Mouse (Mus musculus) frontal cortex, postnatal 25 days (tissue): Measurements from ENCODE around the gene Phf10.
"Not testable (repeated sequence)": the region's sequence is repeated elsewhere in the genome, so short reads cannot be mapped to it uniquely, and the experiment has no call there.

ENCODE experiments used
- DNase-seq, 2 experiments: peaks; one replicate each; pipeline ENCODE4 v3.0.0; 2022; ENCODE audit warnings: low spot score in 2 of 2

The Phf10 gene

GRCm38 (mm10) chr17:14960951-14961556 is at the start of gene Phf10:
Gene Phf10 (minus strand): TSS chr17:14961273.
- DNase-seq = not testable (repeated sequence)

GRCm38 (mm10) chr17:15009706-15010413 is 48.8 kb upstream of the Phf10 start, which contains the start of gene Gm3435:
Gene Gm3435 (plus strand): TSS chr17:15010176.
- DNase-seq = not testable (repeated sequence)

- not testable (repeated sequence) for DNase-seq
Measured at GRCm38 (mm10) chr17:15009088-15009487, 48.0 kb upstream of the Phf10 start.

DNA sequence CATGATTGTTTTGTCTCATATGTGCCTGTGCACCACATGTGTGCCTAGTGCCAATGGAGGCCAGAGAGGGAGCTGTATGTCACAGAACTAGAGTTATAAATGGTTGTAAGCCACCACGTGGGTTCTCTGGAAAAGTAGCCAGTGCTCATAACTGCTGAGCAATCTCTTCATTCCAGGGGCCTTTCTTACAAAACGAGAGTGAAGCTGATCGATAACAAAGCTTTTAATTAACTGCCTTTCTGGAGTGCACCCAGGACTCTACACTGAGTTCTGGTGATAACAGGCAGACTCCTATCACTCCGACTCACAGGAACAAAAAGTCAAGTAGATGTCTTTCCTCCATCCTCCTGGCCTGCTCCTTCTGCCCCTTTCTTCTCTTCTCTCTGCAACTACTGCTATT is 39.0 kb upstream of the Phf10 start:
- not testable (repeated sequence) for DNase-seq

DNA sequence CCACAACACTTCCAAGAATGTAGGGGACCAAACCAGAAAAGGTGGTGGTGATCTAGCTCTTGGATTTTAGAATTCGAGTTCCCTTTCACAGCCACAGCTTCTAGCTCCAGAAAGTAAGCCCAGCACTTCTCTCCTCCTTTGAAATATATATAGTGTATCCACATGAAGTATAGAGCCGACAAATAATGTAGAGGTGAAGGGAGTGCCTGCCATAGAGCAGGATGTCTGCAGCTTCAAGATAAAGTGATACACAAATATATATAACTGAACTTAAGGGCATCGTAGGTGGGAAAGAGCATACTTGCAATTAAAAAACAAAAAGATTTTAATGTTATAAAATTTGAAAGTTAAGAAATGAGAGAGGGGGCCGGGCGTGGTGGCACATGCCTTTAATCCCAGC is 33.1 kb upstream of the Phf10 start:
- DNase-seq = not testable (repeated sequence)

GRCm38 (mm10) chr17:14993139-14993832 is 32.2 kb upstream of the Phf10 start:
- DNase-seq = not testable (repeated sequence)

DNA sequence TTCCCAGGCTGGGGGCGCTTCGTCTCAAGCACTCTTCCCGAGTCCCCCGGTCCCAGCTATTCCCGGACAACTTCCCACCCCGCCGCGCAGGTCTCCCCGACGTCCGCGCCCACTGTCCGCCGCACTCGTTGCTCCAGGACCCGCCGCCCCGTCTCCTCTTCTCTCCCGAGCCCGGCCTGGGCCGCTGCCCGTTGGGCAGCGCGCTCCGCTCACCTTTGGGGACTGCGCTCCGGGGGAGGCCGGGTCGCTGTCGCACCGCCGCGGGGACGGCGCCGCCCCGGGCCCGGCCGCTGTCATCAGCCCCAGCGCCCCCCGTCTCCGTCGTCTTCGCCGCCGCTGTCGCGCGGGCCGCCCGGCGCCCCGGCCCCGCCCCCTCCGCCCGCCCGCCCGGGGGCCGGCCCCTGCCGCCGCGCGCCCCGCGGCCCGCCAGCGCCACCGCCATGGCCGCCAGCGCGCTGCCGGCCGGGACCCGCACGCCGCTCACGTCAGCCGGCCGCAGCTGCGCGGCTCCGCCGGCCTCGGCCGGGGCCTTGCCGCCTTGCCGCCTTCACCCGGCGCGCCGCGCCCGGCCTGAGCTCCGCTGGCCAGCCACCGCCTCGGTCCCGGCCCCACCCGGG is 31.6 kb upstream of the Phf10 start:
- not testable (repeated sequence) for DNase-seq

DNA sequence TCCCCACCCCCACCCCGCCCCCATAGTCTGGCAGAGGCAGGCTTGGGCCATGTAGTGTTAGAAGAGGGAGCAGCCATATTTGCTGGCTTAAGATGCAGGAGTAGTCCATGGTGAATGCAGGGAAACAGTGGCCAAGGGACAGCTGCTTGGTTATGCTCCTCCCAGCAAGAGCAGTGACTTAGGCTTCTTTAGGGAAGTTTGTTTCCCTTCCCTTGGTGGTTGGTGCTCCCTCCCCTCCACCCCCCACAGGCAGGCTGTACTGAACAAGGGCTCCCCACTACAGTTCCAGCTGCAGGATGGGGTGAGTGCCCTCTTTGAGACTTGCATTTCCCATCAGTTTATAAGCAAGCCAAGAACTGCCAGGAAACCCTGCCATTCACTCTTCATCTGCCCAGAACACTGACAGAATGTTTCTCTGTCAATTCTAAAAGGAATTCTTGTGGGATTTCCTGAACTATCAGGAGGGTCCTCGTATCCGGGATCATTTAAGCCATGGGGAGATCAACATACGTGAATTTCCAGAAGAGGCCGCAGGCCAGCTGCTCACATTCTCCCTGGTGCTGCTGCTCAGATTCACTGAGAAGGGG is 29.1 kb upstream of the Phf10 start:
- DNase-seq = peak in 1 of 2 experiments; percentile 2

DNA sequence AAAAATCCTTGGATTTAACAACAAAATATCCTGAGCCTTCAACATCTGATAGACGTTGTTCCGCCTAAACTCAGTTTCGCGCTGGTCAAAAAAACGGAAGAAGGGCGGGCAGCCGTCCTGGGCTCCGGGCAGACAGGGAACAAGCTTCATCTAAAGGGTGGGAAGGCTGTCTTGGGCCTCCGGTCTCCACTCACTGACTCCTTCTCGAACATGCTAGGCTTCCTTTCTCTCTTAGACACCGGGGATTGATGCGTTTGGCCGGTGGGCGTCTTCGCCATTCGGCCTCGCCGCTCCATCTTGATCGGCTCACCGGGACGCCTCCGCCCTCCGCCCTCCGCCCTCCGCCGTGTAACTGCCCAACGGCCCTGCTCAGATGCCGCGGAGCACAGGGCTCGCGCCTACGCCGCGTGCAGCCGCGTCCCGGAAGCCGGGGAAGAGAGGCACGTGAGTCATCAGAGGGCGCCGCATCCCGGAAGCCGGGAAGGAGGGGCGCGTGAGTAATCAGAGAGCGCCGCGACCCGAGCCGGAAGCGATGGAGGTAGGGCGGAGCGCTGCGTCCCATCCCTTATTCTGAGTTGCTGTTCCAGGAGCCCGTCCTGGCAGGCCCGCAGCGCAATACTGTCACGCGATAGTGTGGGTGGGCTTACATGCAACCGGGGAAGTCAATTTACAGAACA is 17.4 kb upstream of the Phf10 start, which contains the start of the genes 9030025P20Rik and Gm3417:
Gene 9030025P20Rik (plus strand): TSS at position 107 of the 677 bp plus-strand sequence.
Gene Gm3417 (minus strand): TSS at position 429 of the 677 bp plus-strand sequence.
- DNase-seq = not testable (repeated sequence)

DNA sequence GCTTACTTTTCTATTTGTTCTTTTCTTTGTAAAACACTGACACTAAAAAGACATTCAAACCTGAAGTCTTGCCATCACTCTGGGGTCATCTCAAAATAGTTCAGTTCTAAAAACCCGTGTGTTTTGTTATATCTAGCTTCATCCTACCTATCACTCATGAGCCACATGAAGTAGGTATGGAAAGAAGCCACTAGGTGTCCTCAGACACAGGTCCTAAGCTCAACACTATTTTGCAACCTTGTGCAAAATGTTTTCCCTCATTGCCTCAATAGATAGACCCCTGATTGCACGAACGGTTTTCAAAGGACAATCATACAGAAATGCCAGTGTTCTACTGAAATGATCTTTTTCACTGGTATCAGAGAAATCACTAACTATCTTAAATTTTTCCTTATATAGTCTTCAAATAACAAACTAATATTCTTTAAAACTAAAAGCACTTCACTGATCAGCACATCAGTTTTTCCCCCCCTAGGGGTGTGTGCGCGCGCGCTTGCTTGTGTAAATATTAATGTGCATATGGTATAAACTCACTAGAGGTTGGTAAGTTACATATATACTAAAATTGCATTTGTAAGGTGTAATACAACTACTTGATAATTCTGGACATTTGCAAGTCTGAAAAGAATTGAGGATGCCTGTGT is 16.8 kb upstream of the Phf10 start:
- DNase-seq = not testable (repeated sequence)

DNA sequence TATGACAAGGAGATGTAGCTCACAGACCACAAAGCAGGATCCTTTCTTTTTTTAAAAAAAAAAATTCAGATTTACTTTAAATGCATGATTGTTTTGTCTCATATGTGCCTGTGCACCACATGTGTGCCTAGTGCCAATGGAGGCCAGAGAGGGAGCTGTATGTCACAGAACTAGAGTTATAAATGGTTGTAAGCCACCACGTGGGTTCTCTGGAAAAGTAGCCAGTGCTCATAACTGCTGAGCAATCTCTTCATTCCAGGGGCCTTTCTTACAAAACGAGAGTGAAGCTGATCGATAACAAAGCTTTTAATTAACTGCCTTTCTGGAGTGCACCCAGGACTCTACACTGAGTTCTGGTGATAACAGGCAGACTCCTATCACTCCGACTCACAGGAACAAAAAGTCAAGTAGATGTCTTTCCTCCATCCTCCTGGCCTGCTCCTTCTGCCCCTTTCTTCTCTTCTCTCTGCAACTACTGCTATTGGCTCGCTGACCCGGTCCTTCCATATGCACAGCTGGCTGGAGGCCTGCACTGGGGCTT is 7.4 kb upstream of the Phf10 start:
- not testable (repeated sequence) for DNase-seq

DNA sequence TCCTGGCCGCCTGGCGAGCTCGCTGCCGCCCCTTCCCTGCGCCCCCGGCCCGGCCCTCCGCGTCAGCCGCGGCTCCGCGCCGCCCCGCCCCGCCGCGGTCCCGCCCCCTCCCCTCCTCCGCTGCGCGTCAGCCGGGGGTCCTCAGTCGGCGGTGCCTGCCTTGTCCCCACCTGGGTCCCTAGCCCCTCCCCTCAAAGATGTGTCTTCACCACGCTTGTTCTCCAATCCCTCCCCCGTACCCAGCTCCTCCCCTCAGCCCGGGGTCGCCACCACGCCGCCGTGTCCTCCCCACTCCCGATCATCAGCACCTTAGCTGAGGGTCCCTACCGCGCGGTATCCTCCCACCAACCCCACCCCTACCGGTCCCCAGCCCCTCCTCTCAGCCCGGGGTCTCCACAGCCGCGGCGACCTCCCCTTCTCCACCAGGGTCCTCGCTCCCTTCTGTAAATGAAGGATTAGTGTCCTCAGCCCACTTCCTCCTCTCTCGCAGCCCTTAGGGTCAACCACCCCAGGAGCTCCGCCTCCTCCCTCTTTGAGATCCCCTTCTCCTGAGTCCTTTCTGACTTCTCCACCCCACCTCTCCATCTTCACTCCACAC is 583 bp upstream of the Phf10 start:
- not testable (repeated sequence) for DNase-seq

DNA sequence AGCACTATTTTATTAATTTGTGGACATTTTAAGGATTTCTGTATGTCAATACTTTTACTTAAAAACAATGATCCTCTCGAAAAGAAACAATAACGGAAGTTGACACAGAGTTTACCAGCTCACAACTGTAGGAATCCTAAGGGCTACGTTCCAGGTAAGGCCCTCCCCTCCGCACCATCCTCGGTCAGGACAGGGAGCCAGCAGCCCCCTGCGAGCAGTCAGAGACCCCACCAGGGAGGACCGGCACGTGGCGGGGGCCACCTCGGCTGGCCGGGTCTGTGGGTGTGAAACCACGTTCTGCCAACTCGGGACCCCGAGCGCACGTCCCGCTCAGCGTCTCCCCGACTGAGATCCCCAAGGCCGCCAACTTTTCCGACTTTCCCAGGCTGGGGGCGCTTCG is 553 bp downstream of the Phf10 start:
- DNase-seq = no peak

GRCm38 (mm10) chr17:14959979-14960378 is 1.1 kb downstream of the Phf10 start:
- no peak for DNase-seq

- no peak for DNase-seq
Measured at GRCm38 (mm10) chr17:14958686-14959327, 2.3 kb downstream of the Phf10 start.

GRCm38 (mm10) chr17:14953452-14953851 is 7.6 kb downstream of the Phf10 start:
- no peak for DNase-seq

DNA sequence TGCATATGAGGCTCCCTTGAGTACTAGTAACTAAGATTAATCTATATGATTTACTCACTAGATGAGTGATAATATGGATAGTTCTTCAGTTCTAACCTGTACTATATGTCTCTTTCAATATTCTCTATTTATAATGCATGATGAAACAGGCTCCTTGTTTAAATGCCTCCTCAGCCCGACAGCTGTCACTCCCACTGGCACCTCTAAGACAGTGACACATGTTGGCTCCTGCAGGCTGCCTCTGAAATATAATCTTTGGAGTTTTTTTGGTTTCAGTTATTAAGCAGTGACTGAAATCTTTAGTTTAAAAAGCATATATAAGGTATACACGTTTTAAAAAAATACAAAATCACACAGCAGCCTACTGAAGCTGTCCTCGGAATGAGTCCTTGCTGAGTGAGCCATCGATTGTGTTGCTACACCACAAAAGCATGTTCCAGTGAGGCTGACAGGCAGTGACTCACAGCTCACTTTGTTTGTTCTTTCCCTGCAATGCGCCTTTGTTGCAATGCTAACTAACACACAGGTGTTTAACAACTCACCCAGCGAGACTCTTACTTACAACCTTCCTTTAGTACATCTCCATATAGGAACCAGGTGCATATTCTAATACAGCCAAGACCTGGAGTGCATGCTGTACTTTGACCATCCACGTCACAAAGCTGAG is 11.8 kb downstream of the Phf10 start:
- no peak for DNase-seq

- DNase-seq = no peak
Measured at GRCm38 (mm10) chr17:14944551-14944950, 16.5 kb downstream of the Phf10 start.

- no peak for DNase-seq
Measured at GRCm38 (mm10) chr17:14943729-14944059, 17.4 kb downstream of the Phf10 start.
